Mouse (Mus musculus): ENCODE measurements around the gene Slc11a2.

The Slc11a2 gene

DNA sequence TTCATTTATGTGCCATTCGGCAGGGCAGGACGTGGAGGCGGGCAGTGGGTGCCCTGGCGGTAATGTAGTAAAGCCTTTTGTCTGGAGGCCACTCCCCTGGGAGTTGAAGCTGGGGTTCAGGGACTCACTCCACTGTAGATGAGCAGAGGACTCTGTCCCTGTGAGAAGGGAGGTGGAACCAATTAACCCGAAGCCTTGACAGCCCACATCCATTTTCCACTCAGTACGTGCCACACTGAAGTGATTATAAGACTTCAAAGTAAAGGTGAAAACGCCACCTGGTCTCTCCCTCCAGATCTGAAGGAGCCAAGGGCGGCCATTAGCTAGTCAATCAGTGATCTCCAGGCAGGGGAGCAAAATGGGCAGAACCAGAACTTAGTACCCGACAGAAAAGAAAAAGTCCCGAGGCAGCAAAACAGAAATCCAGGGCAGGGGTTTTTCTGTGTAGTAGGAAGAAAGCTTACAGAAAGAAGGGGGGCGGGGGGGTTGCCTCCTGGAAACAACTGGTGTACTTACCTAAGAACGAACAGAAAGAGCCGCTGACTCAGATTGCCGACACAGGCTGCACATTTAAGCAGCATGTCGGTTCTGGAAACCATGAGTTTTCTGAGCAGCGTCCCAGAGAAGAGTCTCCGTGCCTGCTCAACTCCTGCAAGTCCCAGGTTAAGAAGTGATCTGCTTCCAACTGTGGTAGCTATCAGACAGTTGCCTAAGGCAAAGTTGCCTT lies at the start of gene Slc11a2:
Gene Slc11a2 (minus strand): TSS at position 677 of the 727 bp plus-strand sequence.
- no peak for DNase-seq (ENCODE audit: low spot score in 2 of 2)

DNA sequence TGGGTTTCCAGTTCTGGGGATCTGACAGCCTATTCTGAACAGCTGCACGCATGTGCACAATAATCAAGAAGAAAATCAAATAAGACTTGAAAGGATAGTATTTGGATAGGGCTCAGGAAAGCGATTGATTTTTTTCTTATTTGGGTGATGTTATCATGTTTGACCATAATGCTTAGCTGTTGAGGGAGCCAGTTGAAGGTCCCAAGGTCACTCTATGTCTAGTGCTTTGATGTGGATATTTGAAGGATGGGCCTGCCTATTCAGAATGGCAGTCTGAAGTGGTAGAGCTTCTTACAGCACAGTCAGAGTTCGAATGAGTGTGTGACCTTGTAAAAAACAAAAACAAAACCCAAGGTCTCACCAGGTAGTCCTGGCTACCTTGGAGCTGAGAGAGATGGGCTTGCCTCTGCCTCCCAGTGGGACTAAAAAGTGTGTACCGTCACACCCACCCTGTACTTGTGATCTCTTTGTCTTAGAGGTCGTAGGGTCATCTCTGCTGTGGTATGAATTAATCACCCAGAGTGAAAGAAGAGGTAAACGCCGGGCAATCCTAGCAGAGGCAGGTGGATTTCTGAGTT lies 49.1 kb upstream of the Slc11a2 start:
- no peak for DNase-seq (ENCODE audit: low spot score in 2 of 2)

- DNase-seq (ENCODE audit: low spot score in 2 of 2), result no peak
These were observed 45.2 kb upstream of the Slc11a2 start for GRCm38 (mm10) chr15:100470037-100470436.

- no peak for DNase-seq (ENCODE audit: low spot score in 2 of 2)
These were observed 44.3 kb upstream of the Slc11a2 start for GRCm38 (mm10) chr15:100469189-100469545.

DNA sequence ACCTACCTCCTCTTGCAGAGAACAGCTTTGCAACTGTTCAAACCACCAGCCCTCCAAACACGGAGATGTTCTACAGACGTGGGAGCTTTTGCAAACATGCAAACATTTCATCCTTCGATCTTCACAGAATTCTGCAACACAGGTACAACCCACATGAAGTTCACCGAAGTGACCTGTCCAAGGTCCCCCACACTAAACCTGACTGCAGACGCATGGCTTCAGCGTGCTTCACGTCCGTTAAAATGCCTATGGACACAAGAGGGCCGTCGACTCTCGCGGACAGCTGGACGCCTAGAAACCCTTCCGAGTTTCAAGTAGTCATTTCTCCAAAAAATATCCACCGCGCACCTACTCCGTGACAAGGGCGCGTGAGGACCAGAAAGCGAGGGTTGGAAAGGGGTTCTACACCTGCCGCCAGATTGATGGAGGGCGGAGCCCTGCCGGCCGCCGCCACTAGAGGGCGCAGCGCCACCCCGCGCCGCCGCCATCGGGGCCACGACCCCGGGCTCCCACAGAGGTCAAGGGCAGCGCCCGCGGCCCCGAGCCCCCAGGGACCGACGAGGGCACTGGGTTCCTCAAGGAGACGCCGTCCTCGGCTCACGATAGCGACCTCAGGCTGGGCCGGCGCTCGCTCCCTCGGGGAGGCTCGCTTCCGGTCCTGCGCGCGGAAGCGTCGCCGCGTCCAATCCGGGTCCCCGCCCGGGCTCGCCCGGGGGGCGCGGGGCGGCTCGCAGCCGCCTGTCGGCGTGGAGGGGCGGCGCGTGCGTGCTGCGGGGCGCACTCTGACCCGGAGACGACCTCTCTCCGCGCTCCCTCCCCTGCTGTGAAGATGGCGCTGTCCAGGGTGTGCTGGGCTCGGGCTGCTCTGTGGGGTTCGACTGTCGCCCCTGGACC lies 43.7 kb upstream of the Slc11a2 start, which contains the start of gene Letmd1:
Gene Letmd1 (plus strand): TSS at position 729 of the 894 bp plus-strand sequence.
- DNase-seq (ENCODE audit: low spot score in 2 of 2), result peak; percentile 73 to 84

GRCm38 (mm10) chr15:100467738-100468137 lies 42.9 kb upstream of the Slc11a2 start:
- DNase-seq (ENCODE audit: low spot score in 2 of 2), result no peak

GRCm38 (mm10) chr15:100465432-100465831 lies 40.6 kb upstream of the Slc11a2 start:
- no peak for DNase-seq (ENCODE audit: low spot score in 2 of 2)

DNA sequence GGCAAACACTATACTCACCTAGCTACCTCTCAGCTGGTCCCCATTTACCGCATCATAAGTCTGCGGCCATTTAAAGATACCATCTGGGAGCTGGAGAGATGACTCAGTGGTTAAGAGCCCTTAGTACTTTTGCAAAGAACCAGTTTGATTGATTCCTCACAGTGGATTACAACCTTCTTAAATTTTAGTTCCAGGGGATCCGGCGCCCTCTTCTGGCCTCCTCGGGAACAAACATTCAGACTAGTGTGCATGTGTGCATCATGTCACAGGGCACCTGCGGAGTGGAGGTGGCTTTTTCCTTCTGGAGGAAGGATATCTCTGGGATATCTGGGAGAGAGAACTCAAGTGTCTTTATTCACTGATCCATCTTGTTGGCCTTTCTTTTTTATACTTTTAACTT lies 38.8 kb upstream of the Slc11a2 start:
- DNase-seq (ENCODE audit: low spot score in 2 of 2), result peak; percentile 62 to 70

DNA sequence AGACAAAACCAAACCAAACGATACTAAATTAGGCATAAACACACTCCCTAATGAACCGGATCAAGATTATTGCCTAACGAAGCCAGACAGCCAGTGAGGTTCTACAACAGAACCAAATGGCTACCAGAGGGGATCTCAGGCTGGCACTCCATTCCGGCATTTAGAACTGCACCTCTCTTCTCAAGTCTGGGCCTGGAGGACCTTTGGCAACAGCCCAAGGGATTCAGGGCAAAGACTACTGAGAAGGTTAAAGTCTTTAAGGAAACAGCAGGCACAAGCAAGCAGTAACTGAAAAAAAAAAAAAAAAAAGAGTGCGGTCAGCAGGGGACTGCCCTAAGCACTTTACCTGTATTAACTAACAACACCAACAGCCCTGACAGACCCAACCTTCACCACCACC lies 37.2 kb upstream of the Slc11a2 start:
- no peak for DNase-seq (ENCODE audit: low spot score in 2 of 2)

DNA sequence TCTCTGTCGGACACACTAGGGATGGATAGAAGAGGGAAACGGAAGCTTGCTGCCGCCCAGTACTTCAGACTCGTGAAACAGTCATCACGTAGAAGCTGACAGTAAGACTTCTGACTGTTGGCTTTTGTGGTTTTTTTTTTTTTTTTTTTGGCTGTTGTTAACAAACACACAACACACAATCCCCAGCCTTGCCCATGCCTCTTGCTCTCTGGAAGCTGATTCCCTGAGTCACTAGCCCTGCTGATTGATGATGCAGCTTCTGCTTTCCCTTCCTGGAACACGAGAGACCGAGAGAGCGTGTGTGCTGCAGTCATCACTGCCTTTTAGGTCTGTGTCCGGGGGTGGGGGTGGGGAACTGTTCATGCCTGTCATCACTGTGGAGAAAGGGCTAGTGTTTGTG lies 36.8 kb upstream of the Slc11a2 start:
- no peak for DNase-seq (ENCODE audit: low spot score in 2 of 2)

- DNase-seq (ENCODE audit: low spot score in 2 of 2), result peak in 1 of 2 experiments; percentile 32
These were observed 36.1 kb upstream of the Slc11a2 start for GRCm38 (mm10) chr15:100460942-100461341.

DNA sequence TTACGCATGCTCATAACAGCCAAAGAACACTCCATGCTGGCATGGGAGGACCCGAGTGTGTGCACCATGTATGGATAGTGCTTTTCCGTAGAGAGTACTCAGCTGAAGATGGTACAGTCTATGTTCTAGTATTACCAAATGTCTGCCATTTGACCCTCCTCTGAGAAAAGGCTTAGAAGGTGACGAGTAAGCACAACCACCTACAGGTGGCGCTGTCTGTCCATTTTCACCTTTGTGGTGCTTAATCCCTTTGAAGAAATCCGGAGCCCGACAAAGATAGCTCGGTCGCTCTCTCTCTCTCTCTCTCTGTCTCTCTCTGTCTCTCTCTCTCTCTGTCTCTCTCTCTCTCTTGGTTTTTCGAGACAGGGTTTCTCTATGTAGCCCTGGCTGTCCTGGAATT lies 33.2 kb upstream of the Slc11a2 start:
- DNase-seq (ENCODE audit: low spot score in 2 of 2), result peak; percentile 23 to 52

DNA sequence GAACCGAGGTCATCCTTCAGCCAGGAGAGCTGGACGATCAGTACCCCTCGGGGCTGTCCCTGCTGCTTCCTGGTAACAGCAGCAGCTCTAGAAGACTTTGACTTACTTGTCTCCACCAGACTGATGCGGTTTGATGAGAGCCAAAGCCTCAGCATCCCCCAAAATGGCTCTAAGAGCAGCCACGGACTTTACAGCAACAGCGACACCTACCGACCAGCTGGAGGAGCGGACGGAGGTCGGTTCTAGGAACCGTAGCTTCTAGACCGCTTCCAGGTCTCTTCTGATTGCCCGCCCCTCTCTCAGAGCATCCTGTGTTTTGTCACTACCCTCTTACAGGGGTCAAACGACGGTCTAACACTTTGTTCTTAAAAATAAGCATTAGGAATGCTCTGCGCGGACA lies 32.5 kb upstream of the Slc11a2 start:
- peak; percentile 32 to 51 for DNase-seq (ENCODE audit: low spot score in 2 of 2)

DNA sequence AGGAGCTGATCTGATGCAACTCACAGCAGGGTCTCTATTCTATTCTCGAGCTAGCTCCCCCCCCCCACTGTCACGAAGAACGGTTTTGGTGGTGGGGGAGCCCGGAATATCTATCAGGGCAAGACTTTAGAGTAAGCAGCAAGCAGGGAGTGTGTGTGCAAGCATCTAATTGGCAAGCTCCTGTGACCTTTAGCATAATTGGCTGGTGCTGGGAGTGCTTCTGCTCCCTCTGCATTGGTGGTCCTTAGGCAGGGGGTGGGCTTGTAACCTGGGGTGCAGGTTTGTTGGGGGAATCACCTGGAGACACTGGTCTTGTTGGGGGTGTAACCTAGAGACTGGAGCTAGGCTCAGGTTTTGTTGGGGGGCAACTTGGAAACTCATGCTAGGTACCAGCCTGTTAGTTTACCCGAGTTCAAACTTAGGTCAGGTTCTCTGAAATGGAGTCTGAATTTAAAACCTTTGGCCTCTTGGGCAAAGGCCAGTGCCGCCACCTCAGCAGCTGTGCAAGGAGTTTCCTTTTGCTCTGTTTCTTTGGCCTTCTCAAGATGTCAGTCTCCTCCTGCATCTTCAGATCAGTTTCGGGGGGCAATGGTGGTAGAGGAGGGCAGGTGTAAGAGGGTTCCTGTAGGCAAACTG lies 31.6 kb upstream of the Slc11a2 start:
- DNase-seq (ENCODE audit: low spot score in 2 of 2), result no peak

- no peak for DNase-seq (ENCODE audit: low spot score in 2 of 2)
These were observed 27.6 kb upstream of the Slc11a2 start for GRCm38 (mm10) chr15:100452486-100452885.

DNA sequence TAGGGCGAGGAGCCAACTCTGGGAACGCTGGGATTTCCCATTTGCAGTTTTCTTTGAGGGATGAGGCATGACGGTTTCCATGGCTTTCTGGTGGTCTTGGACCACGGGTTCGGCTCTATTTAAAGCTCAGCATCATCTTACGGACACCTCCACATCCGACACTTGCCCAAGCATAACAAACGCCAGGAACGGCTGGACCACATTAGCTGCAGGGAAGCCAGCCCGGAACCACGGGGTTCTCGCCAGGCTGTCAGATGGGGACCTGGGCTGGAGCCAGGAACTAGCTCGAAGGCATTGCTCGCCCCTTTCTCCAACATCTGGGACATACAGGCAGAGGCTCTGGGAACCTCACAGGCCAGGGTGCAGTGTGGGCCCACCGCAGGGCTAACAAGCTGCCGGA lies 26.4 kb upstream of the Slc11a2 start:
- no peak for DNase-seq (ENCODE audit: low spot score in 2 of 2)

- no peak for DNase-seq (ENCODE audit: low spot score in 2 of 2)
These were observed 24.6 kb upstream of the Slc11a2 start for GRCm38 (mm10) chr15:100449495-100449894.

DNA sequence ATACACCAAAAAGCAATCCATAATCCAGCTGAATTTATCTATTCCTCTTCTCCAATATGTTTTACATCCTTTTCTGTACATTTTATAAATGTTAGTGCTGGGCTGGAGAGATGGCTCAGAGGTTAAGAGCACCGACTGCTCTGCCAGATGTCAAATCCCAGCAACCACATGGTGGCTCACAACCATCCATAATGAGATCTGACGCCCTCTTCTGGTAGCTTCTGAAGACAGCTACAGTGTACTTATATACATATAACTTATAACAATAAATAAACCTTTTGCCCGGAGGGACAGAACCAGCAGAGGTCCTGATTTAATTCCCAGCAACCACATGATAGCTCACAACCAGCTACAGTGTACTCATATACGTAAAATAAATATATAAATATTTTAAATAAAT lies 23.7 kb upstream of the Slc11a2 start:
- no peak for DNase-seq (ENCODE audit: low spot score in 2 of 2)

- no peak for DNase-seq (ENCODE audit: low spot score in 2 of 2)
These were observed 22.0 kb upstream of the Slc11a2 start for GRCm38 (mm10) chr15:100446887-100447286.

GRCm38 (mm10) chr15:100443126-100443922 lies 18.5 kb upstream of the Slc11a2 start:
- peak; percentile 63 to 86 for DNase-seq (ENCODE audit: low spot score in 2 of 2)

DNA sequence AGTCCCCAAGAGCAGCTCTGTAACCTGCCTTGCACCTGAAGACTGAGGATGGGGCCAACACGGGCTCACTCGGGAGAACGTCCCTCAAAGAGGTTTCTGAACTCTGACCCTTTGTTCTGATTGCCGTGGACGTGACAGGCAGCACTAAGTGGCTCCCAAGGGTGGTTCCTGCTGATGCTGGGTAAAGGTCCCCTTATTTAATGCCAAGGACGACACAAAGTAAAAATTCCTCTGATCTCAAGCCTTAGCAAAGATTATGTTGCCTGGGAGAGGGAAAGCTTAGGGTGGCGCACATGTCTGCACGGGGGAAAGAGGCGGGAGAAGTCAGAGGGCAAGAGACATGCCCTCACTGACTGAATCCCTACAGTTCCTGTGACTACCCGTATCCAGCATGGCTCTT lies 11.6 kb upstream of the Slc11a2 start:
- no peak for DNase-seq (ENCODE audit: low spot score in 2 of 2)

Data from urinary bladder, postnatal 36 days (tissue).